Mouse (Mus musculus) Muller cell, postnatal 12 days (primary cell): ENCODE data around the gene Adgrl3.

Source experiments
- DNase-seq: peaks from one replicate; pipeline ENCODE4 v3.0.0-alpha.2; 2015; ENCODE audit errors: inconsistent ontology term

The Adgrl3 gene

DNA sequence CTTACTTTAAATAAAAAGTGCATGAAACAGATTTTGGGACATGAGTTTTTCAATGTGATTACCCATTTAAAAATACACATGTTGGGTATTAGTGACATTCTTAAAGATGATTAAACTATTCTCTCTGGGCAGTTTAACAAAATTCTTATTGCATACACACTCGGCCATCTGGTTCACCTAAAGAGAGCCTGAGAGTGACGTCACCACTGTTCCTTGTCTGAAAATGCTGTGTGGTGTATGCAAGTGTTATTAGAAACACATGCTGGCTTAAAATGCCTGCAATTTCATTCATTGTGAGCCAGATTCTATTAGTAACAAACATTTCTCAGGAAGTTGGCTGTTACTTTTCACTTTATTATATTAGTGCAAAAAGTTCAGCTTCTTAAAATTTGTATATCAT lies 812.7 kb downstream of the Adgrl3 start:
- DNase-seq: no peak

- no peak for DNase-seq
Observed at GRCm38 (mm10) chr5:81837860-81838259, 817.9 kb downstream of the Adgrl3 start.

GRCm38 (mm10) chr5:81843798-81844197 lies 823.9 kb downstream of the Adgrl3 start:
- peak; percentile 70 for DNase-seq

DNA sequence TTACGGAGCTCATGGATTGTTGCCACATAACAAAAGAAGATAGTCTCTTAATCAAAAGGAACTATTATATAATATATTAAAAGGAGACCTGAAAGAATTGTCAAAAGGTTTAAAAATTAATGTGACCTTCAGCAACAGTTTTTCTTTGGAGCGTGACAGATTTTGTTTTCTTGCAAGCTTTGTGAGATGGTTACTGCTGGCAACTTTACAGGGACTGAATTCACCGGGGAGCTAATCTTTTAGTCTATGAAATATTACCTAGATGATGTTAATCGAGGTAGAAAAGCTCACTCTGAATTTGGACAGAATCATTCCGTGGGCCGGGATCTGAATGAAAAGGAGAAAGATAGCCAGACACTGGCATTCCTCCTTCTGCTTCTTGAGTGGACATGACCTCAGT lies 850.4 kb downstream of the Adgrl3 start:
- DNase-seq: no peak
